In the genomic region with DNA sequence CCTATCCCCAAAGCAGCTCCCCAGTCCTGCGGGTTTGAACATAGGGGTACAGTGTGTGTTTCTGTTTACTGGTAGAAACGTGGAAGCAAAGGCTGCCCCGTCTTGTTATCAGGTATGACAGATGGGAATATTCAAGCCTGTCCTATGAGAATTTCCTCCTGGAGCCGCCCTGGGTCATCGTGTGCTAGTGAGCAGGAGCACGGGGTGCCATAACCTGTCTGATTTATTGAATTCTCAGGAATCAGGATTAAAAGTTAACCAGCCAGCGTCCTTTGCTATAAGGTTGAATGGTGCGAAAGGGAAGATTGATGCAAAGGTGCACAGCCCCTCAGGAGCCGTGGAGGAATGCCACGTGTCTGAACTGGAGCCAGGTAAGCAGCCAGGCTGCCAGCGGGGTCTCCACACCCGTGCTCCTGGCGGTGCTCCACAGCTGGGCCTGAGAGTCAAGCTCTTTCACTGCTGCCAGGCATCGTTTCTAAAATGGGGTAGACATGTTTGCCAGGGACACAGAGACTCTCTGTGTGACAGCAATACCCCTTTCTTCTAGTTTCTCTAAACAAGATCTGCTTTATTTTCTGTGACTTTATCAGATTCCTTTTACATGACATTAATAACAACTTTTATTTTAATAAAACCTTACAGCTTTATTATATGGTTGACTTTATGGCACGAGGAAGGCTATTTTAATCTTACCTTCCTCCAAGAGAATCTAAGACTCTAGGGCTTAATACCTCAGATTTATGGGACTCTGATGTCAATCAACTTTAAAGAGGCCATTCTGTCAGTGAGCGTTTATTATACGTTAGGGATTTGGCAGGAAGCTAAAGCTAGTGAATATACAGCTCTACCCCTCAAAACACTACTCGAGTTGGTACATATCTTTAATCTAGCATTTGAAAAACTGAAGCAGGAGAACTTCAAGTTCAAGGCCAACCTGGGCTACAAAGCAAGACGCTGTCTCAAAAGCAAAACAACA, we compare ENCODE assay signal across 24 mouse cellular contexts. TPM values are rescaled to one million over a fixed set of nuclear protein-coding genes. Genes with fewer than 3 reads are reported as not detected.
A peak's percentile ranks its signal among the peaks of the same experiment; 100 is the strongest.
DNase-seq lines count a peak whose midpoint lies in the region; ATAC-seq and TF ChIP-seq lines count a peak whose summit lies in the region.
"Had no signal": no experiment of that assay in that cellular context is flagged by ENCODE, and none has a peak within 500 bp of the region (broad histone marks: within the 10 kb centered on the region; RNA-seq: fewer than 3 reads in every experiment).

No protein-coding gene starts in this region.

- no peak for TF ChIP-seq CTCF in intestine, postnatal 0 days (IDR thresholded peaks at IDR 0.05; ENCODE audit: low read depth)
- TF ChIP-seq CTCF in stomach, postnatal 0 days (IDR thresholded peaks at IDR 0.05; ENCODE audit: low read depth) = no peak

- TF ChIP-seq EP300 in stomach, postnatal 0 days (optimal IDR thresholded peaks at IDR 0.05) = no peak

- no peak overlapping the region for H3K9ac ChIP-seq in intestine, embryonic 15.5 days
- no peak overlapping the region for H3K9ac ChIP-seq in intestine, postnatal 0 days (ENCODE audit: low read depth, low read length)
- no peak overlapping the region for H3K9ac ChIP-seq in stomach, embryonic 15.5 days
- no peak overlapping the region for H3K9ac ChIP-seq in stomach, postnatal 0 days (ENCODE audit: low read length)
- H3K9ac ChIP-seq: embryonic facial prominence, embryonic 15.5 days had no signal

- H3K27me3 ChIP-seq in intestine, embryonic 15.5 days (replicated peaks) = no peaks in the 10 kb centered on the region
- H3K27me3 ChIP-seq in intestine, postnatal 0 days (replicated peaks; ENCODE audit: control insufficient read depth, insufficient read depth, low read length) = no peaks in the 10 kb centered on the region
- no peaks in the 10 kb centered on the region for H3K27me3 ChIP-seq in stomach, embryonic 15.5 days (replicated peaks)
- no peaks in the 10 kb centered on the region for H3K27me3 ChIP-seq in stomach, postnatal 0 days (ENCODE audit: control insufficient read depth, insufficient read depth, low read length)
- H3K27me3 ChIP-seq: embryonic facial prominence, embryonic 15.5 days had no signal

- WGBS in intestine, embryonic 15.5 days = 68% methylated on average over 19 of the region's 19 CpGs
- 43% methylated on average over 19 of the region's 19 CpGs for WGBS in intestine, postnatal 0 days
- WGBS in stomach, embryonic 15.5 days = 69% methylated on average over 19 of the region's 19 CpGs
- 62% methylated on average over 19 of the region's 19 CpGs for WGBS in stomach, postnatal 0 days

- H3K27ac ChIP-seq in intestine, embryonic 15.5 days = peak overlapping the region; percentile 42; the same call in 1 of the 2 replicates
- H3K27ac ChIP-seq in intestine, postnatal 0 days (ENCODE audit: low read depth, low read length) = no peak overlapping the region; the same call in 1 of the 2 replicates
- H3K27ac ChIP-seq in stomach, embryonic 15.5 days = 0 out of 2 replicates have a peak overlapping the region, but pooled peaks have one; percentile 7
- H3K27ac ChIP-seq in stomach, postnatal 0 days (replicated peaks) = no peak overlapping the region
- H3K27ac ChIP-seq: embryonic facial prominence, embryonic 15.5 days; hindbrain, embryonic 10.5 days had no signal

- H3K4me2 ChIP-seq in intestine, embryonic 15.5 days (replicated peaks) = no peak overlapping the region
- no peak overlapping the region for H3K4me2 ChIP-seq in intestine, postnatal 0 days (replicated peaks; ENCODE audit: low read depth)
- H3K4me2 ChIP-seq in stomach, embryonic 15.5 days = no peak overlapping the region
- H3K4me2 ChIP-seq in stomach, postnatal 0 days (replicated peaks; ENCODE audit: low read depth) = no peak overlapping the region
- H3K4me2 ChIP-seq: embryonic facial prominence, embryonic 15.5 days had no signal

- H3K4me3 ChIP-seq in intestine, embryonic 15.5 days (replicated peaks) = no peak overlapping the region
- no peak overlapping the region for H3K4me3 ChIP-seq in intestine, postnatal 0 days (ENCODE audit: low read depth, low read length)
- H3K4me3 ChIP-seq in stomach, embryonic 15.5 days (replicated peaks) = no peak overlapping the region
- H3K4me3 ChIP-seq in stomach, postnatal 0 days (ENCODE audit: low read depth, low read length) = no peak overlapping the region
- H3K4me3 ChIP-seq: embryonic facial prominence, embryonic 15.5 days; hindbrain, embryonic 10.5 days had no signal

- H3K36me3 ChIP-seq in intestine, embryonic 15.5 days = peaks cover 15% of the 10 kb centered on the region
- peaks cover 64% of the 10 kb centered on the region for H3K36me3 ChIP-seq in intestine, postnatal 0 days (ENCODE audit: control insufficient read depth, insufficient read depth)
- H3K36me3 ChIP-seq in stomach, embryonic 15.5 days = peaks cover 22% of the 10 kb centered on the region
- H3K36me3 ChIP-seq in stomach, postnatal 0 days (ENCODE audit: control insufficient read depth, insufficient read depth, low read length) = peaks cover 12% of the 10 kb centered on the region; the same call in 1 of the 2 replicates

- peak; percentile 38 to 53 for DNase-seq in layer of hippocampus, postnatal 10 days (ENCODE audit: low spot score in 2 of 2)
- no peak for DNase-seq in layer of hippocampus, adult 11-12 months (ENCODE audit: low spot score)
- DNase-seq in stomach, postnatal 0 days (ENCODE audit: low spot score) = no peak
- DNase-seq in B cell, adult 2 months = no peak
- DNase-seq: embryo, embryonic 11 days; gastrocnemius, postnatal 14 days; lung, postnatal 10 days; midbrain, embryonic 14.5 days; right cerebral cortex, postnatal 25 days; thymus, postnatal 36 days had no signal

- 0 out of 2 replicates have a peak, but pooled peaks cover 7% of the 10 kb centered on the region for H3K4me1 ChIP-seq in intestine, embryonic 15.5 days (replicated peaks)
- H3K4me1 ChIP-seq in intestine, postnatal 0 days (replicated peaks; ENCODE audit: control insufficient read depth, insufficient read depth, low read length) = peaks cover 8% of the 10 kb centered on the region; the same call in 1 of the 2 replicates
- peaks cover 7% of the 10 kb centered on the region; the same call in 1 of the 2 replicates for H3K4me1 ChIP-seq in stomach, embryonic 15.5 days
- H3K4me1 ChIP-seq in stomach, postnatal 0 days (replicated peaks; ENCODE audit: control insufficient read depth, insufficient read depth) = no peaks in the 10 kb centered on the region

- H3K9me3 ChIP-seq in intestine, embryonic 15.5 days = no peaks in the 10 kb centered on the region
- no peaks in the 10 kb centered on the region for H3K9me3 ChIP-seq in intestine, postnatal 0 days (ENCODE audit: control insufficient read depth)
- H3K9me3 ChIP-seq in stomach, embryonic 15.5 days = no peaks in the 10 kb centered on the region
- no peaks in the 10 kb centered on the region for H3K9me3 ChIP-seq in stomach, postnatal 0 days (ENCODE audit: control insufficient read depth, low read length)
- H3K9me3 ChIP-seq: embryonic facial prominence, embryonic 15.5 days; hindbrain, embryonic 10.5 days had no signal

- ATAC-seq in intestine, embryonic 15.5 days = peak; percentile 67
- no peak for ATAC-seq in intestine, postnatal 0 days
- no peak for ATAC-seq in stomach, embryonic 15.5 days (ENCODE audit: insufficient read depth, low FRiP score, low read depth)
- no peak for ATAC-seq in stomach, postnatal 0 days (ENCODE audit: low FRiP score, low TSS enrichment)
- ATAC-seq: inflammation-experienced regulatory T-cells, adult 6 months had no signal

RNA-seq across cellular contexts. Expression of a gene that starts 18.0 kb away (rescaled TPM):
- polyA plus RNA-seq in intestine, embryonic 15.5 days (2015; fragmentation: Nextera tagmentation; extraction: Ambion mirVana) = not detected in 2 replicates
- polyA plus RNA-seq in intestine, postnatal 0 days (2015; fragmentation: Nextera tagmentation; extraction: Ambion mirVana) = not detected in 2 replicates
- under 1 TPM; 0.54 to 0.96 TPM for total RNA-seq in layer of hippocampus, postnatal 10 days (2021)
- 0.21 TPM in 1 of 2 replicates, not detected in the other for polyA plus RNA-seq in stomach, embryonic 15.5 days (2015; fragmentation: Nextera tagmentation; extraction: Ambion mirVana)
- not detected in 2 replicates for polyA plus RNA-seq in stomach, postnatal 0 days (2015; fragmentation: Nextera tagmentation; extraction: Ambion mirVana)
- total RNA-seq: adrenal gland, postnatal 4 days; gastrocnemius, postnatal 14 days; heart, adult 8-10 months; layer of hippocampus, postnatal 25 days; left cerebral cortex, postnatal 25 days; megakaryocyte, adult 5-6 weeks had no signal
- polyA plus RNA-seq: embryonic facial prominence, embryonic 15.5 days; forebrain, embryonic 11.5 days; heart, embryonic 16.5 days; inflammation-experienced regulatory T-cells, adult 6 months; liver, embryonic 16.5 days; midbrain, embryonic 14.5 days had no signal

RNA-seq across cellular contexts. Expression of a gene that starts 55.3 kb away (rescaled TPM):
- polyA plus RNA-seq in intestine, embryonic 15.5 days (2015; fragmentation: Nextera tagmentation; extraction: Ambion mirVana) = 1.1 and 1.2 TPM in 2 replicates
- polyA plus RNA-seq in intestine, postnatal 0 days (2015; fragmentation: Nextera tagmentation; extraction: Ambion mirVana) = 2.5 and 3.0 TPM in 2 replicates
- total RNA-seq in layer of hippocampus, postnatal 10 days (2021) = under 1 TPM in 1 of 2 experiments, not detected in 1; 0.07 TPM
- 0.94 and 0.99 TPM in 2 replicates for polyA plus RNA-seq in stomach, embryonic 15.5 days (2015; fragmentation: Nextera tagmentation; extraction: Ambion mirVana)
- 3.7 and 3.8 TPM in 2 replicates for polyA plus RNA-seq in stomach, postnatal 0 days (2015; fragmentation: Nextera tagmentation; extraction: Ambion mirVana)
- total RNA-seq: left cerebral cortex, postnatal 25 days had no signal
- polyA plus RNA-seq: forebrain, embryonic 11.5 days had no signal

Comparison
In these comparisons a context has a peak if more than half of its experiments do, and no peak if none do; other contexts are left out.
1. H3K27ac ChIP-seq: peak in intestine, embryonic 15.5 days (single experiment) and stomach, embryonic 15.5 days (single experiment); none in intestine, postnatal 0 days (single experiment) and stomach, postnatal 0 days (single experiment).
2. DNase-seq: peak in layer of hippocampus, postnatal 10 days (2 of 2); none in layer of hippocampus, adult 11-12 months (single experiment), stomach, postnatal 0 days (single experiment) and B cell, adult 2 months (0 of 2).